Mouse (Mus musculus) splenic B cell, adult 2 months (primary cell): Measurements from ENCODE around the gene Pif1.

Experiments
- DNase-seq: peaks from one replicate; pipeline ENCODE4 v3.0.0-alpha.2; 2011; ENCODE audit warnings: low read depth, low spot score
- H3K27me3 ChIP-seq: 2 replicates; pipeline ENCODE4 v1.6.1; 2012; ENCODE audit warnings: mild to moderate bottlenecking, low read length, moderate library complexity, mixed read lengths; ENCODE audit not compliant: control insufficient read depth, poor library complexity, insufficient read depth, severe bottlenecking
- H3K36me3 ChIP-seq: 2 replicates; pipeline ENCODE4 v1.6.1; 2012; ENCODE audit warnings: mild to moderate bottlenecking, low read length, moderate library complexity, mixed read lengths; ENCODE audit not compliant: control insufficient read depth, poor library complexity, insufficient read depth, severe bottlenecking

Pif1 gene

DNA sequence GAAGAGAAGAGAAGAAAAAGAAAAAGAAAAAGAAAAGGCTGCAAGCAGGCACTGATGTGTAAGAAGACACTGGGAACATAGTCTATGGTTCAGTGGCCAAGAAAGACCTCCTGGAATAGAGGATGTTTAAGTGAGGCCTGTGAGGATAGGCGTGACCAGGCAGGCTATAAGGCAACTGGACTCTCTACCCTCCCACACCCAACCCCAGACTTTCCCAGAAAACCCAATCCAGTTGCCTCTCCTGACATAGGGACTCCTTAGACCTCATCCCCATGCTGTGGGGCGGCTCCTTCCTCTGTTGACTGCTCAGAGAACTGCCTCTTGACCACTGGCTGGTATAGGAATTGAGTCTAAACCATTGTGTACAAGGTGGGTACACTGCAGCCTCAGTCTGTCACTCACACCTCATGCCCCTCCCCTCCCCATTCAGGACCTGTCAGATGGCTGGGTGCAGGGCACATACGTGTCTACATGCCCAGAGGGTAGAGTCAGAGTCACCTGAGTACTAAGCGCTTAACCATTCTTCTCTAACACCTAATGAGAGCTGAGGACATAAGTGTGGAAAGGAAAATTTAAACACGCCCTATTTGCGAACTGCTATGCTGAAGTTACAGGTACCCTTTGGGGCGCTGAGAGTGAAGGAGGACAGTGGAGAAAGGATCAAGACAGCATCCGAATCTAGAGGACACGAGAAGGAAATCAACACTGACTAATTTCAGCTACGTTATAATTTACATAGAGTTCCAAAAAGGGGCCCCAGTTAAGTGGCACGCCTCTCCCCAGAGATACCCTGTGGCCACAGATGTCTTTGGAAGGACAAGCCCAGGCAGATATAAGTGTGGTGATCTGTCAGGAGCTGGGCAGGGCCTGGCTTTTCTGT is 12.2 kb upstream of the Pif1 start:
- H3K36me3 ChIP-seq = peaks cover 3% of the 10 kb centered on the region
- peak; percentile 59 for DNase-seq
- no peaks in the 10 kb centered on the region for H3K27me3 ChIP-seq

DNA sequence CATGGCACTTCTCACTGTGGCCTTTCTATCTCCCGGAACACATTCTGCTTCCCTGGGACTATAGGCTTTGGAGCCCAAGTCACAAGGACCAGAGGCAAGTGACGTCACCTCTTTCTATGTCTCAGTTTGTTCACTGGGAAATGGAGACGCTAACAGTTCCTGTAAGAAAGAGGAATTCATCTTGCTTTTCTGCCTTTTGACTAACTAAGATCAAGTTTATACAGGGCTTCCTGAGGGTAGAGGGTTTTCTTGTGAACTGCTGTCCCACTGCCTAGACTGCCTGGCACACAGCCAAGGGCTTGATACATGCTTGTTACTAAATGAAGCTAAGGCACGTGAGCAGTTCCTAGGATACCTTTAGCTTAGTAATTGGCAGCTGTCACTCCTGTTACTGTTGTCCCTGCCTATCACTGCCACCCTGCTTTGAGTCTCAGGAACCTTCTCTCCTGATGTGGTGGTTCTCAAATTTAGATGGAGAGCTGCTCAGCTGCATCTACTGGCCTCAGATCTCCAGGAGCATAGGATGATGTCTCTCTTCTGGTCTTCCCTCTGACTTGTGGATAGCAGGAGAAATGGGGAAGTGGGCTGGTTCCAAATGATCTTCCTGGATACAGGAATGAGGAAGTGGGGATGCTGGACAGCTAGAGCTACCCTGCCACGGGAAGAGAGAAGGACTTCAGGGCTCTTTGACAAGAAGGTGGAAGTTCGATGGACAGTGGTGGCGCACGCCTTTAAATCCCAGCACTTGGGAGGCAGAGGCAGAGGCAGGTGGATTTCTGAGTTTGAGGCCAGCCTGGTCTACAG is 11.4 kb upstream of the Pif1 start:
- no peaks in the 10 kb centered on the region for H3K27me3 ChIP-seq
- DNase-seq = peak; percentile 62
- H3K36me3 ChIP-seq = peaks cover 2% of the 10 kb centered on the region

DNA sequence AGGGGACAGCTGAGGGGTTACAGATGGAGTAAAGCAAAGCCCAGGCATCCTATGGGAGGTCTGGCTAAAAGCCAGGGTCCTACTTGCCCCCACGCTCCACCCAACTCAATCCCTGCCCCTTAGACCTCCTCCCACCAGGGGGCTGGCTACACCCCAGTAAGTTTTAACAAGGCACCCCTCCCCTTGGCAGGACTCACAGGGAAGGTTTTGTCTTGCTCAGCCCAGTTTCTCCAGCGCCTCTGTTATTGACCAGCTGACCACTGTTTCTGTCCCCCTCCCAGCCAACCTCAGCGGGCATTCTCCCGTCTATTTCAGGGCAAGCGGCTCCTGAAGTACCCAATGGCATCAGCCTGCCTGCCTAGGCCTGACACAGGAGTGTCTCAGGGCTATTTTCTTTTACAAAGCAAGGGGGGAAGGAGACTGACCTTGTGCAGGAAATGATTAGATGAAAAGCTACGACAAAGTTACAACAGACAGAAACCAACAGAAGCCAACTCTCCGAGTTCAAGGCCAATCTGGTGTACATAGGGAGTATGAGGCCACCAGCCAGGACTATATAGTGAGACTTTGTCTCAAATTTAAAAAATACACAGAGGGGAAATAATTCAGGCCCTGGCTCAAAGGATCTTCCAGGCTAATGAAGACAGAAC is 10.0 kb upstream of the Pif1 start:
- no peaks in the 10 kb centered on the region; the same call in 1 of the 2 replicates for H3K36me3 ChIP-seq
- H3K27me3 ChIP-seq = no peaks in the 10 kb centered on the region
- DNase-seq = no peak

DNA sequence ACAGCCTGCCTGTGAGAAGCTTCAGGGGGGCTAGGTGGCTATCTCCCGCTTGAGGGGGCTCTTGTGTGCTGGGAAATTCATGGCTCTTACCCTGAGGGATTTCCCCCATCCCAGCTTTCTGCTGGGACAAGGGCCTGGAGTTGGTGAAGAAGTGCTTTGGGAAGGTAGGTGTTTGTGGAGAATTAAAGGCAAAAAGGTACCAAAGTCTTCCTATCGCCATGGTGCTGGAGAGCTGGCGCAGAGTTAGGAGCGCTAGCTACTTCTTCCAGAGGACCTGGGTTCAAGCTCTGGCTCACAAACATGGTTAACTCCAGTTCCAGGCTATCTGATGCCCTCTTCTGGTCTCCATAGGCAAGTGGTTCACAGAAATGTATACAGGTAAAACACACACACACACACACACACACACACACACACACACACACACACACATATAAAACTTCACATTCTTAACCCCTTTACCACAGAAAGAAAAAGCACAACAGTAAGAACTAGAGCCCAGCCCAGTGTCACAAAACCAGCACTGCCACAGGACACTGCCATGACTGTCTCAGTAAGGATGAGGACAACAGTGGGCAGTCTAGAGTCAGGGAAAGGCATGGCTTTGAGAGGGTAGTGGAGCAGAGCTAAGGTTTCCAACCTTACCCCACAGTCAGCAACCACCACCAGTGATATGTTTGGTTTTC is 9.3 kb upstream of the Pif1 start:
- H3K27me3 ChIP-seq = no peaks in the 10 kb centered on the region
- DNase-seq = no peak
- H3K36me3 ChIP-seq = no peaks in the 10 kb centered on the region; the same call in 1 of the 2 replicates

DNA sequence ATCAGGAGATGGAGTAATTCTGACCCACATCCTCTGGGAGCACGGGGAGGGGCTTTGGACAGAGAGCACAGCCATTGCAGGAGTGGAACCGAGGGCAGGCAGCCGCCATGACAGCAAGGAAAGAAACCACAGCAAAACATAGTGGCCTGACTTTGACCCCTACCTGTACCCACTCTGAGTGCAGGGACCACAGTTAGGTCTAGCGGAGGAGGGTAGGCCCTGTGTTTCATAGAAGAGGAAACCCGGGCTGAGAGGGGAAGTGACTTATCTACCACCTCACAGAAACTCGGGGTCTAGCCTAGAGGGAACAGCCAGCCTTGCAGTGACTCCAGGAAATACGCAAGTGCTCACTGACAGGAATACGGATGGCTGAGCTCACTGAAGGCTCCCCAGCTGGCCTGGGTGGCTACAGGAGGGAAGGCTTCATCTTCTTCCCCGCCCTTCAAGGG is 8.1 kb upstream of the Pif1 start:
- peak; percentile 90 for DNase-seq
- Histone ChIP-seq H3K36me3 (no peaks in the 10 kb centered on the region), H3K27me3 (no peaks in the 10 kb centered on the region)

DNA sequence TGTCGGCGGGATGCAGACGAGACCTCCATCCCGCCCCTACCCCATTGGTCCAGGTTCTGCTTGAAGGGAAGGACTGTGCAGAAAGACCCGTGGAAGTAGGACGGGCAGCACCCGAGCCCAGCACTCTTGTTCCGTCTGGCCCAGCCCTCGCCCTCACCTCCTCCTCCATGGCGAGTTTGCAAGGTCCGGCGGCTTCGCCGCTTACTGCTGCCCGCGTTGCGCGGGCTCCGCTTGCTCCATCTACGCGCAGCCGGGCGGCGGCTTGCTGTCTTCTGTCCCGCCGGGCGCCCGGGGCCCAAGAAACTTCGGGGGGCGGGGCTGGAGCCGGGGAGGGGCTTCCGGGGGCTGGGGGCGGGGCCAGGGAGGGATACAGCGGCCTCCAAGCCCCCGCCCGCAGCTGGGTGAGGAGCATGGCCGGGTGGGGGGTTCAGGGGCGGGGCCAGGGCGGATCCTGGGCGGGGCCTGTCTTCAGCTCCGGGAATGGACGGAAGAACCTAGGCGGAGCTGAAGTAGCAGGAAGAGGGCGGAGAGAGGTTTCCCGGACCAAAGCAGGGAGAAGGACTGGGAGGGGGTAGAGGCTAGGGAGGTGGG is 7.1 kb upstream of the Pif1 start, which contains the start of gene Plekho2:
Plekho2 (minus strand) TSS at position 260 of the 591 bp plus-strand sequence.
- DNase-seq = peak; percentile 96
- no peaks in the 10 kb centered on the region for H3K36me3 ChIP-seq
- H3K27me3 ChIP-seq = no peaks in the 10 kb centered on the region

DNA sequence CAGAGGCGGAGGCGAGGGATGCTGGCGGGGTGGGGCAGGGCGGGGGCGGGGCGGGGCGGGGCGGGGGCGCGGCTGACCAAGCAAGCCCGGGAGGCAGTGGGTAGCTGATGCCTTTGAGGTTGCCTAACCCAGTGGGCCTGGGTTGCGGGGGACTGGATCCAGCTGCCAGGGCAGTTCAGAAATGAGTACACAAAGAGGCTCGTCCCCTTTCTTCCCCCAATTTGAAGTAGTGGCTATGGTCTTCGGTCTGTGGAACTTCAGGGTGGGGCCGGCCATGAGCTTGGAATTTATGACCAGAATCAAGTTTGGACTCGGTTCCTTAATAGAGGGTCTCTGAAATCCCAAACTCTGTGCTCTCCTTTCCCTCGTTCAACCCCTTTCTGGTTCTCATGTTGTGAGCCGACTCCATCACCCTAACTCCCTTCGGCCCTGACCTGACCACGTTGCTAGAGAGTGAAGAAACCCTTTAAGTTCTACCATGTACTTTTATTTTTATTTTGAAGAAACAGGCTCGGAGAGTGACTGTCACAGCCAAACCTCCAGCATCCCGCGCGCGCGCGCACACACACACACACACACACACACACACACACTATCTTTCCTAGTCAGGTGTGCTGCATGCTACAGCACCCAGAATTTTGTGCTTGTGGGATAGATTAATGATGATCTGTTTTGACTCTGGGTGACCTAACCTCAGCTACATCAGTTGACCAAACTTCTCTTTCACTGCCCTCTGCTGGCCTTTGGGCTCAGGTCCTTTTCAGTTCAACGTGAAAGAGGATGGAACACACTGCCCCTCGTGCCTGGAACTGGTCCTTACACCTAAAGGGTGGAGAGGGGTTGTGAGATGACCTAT is 6.3 kb upstream of the Pif1 start:
- no peaks in the 10 kb centered on the region for H3K27me3 ChIP-seq
- H3K36me3 ChIP-seq = no peaks in the 10 kb centered on the region
- DNase-seq = peak; percentile 96

DNA sequence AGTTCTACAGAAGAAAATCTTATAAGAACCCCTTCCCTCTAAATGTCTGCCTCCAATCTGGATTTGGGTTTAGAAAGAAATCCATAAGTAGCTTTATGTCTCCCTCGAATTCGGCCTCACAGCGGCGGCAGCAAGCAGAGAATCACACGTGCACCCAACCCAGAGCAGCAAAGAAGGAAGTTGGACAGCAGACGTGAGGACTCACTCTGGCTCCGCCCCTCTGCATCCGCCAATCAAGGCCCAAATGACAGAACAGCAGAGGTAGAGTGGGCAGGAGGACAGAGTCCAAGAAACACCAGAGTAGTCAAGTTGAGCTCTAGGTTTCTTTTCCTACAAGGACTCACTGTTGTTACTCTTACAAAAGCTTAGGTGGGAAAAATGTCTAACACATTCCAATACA is 3.9 kb upstream of the Pif1 start:
- Histone ChIP-seq H3K27me3 (no peaks in the 10 kb centered on the region), H3K36me3 (no peaks in the 10 kb centered on the region)
- peak; percentile 80 for DNase-seq

DNA sequence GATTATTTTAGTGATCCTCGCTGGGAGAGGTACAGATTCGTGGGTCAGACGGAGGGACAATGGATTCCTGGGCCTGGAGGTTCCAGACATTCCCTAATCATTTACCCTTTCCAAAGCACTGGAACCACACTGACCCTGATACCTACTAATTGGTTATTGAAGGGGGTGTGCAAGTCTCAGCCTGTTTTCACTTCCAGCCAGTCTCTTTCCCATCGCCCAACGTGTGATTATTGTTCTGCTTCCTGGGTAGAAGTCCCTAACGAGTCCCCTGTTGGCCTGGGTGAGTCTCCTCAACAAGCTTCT is 261 bp downstream of the Pif1 start:
- no peak for DNase-seq
- no peaks in the 10 kb centered on the region for H3K36me3 ChIP-seq

DNA sequence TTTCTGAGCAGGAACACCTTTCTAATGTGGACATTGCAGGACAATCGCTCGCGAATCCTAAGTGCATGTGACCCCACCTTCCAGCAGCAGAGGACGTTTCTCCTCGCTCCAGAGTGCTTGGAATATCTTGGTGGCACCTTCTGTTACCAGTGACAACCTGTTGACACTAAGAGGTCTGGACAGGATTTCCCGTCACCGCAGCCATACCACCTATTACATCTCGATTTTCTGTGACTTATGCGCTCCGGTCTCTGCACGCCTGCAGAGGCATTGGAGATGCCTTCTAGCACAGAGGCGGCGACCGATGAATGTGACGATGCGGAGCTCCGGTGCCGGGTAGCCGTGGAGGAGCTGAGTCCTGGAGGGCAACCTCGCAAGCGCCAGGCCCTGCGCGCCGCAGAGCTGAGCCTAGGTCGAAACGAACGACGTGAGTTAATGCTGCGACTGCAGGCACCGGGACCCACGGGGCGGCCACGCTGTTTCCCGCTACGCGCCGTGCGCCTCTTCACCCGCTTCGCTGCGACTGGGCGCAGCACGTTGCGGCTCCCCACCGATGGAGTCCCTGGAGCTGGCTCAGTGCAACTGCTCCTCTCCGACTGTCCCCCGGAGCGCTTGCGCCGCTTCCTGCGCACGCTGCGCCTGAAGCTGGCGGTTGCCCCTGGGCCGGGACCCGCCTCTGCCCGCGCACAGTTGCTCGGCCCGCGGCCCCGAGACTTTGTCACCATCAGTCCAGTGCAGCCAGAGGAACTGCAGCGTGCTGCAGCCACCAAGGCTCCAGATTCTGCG is 806 bp downstream of the Pif1 start:
- peak; percentile 48 for DNase-seq
- Histone ChIP-seq H3K27me3 (no peaks in the 10 kb centered on the region), H3K36me3 (no peaks in the 10 kb centered on the region)

More for the DNA sequence above, 261 bp downstream of the Pif1 start:
- no peaks in the 10 kb centered on the region for H3K27me3 ChIP-seq

DNA sequence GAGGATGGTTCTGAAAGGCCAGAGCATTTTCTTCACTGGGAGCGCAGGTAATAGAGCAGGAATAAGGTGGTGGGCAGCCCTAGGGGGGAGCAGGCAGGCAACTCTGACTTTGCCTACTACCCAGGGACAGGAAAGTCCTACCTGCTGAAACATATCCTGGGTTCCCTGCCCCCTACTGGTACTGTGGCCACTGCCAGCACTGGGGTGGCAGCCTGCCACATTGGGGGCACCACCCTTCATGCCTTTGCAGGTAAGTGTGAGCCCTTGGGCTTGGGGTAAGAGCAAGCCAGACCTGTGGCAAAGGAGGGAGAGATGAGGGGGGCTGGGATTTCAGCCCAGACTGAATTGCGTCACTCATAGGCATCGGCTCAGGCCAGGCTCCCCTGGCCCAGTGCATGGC is 2.1 kb downstream of the Pif1 start:
- Histone ChIP-seq H3K27me3 (no peaks in the 10 kb centered on the region), H3K36me3 (no peaks in the 10 kb centered on the region)
- DNase-seq = no peak

DNA sequence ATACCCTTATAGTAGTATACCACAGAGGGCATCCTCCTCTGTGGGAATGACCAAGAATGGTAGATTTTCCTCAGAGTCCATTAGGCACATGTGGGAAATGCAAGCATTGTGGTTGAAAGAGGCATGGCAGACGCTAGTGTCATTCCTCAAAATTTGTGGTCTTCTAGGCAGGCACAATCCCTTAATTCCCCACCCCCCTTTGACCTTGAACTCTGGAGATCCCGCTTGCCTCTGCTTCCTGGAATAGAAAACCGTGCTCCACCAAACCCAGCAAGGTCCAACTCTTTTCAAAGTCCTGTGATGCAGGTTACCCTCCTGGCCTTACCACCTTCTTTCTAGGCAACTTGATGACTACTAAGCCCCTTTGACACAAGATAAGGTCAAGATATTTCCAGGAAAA is 5.8 kb downstream of the Pif1 start:
- no peak for DNase-seq
- Histone ChIP-seq H3K36me3 (no peaks in the 10 kb centered on the region), H3K27me3 (no peaks in the 10 kb centered on the region)

DNA sequence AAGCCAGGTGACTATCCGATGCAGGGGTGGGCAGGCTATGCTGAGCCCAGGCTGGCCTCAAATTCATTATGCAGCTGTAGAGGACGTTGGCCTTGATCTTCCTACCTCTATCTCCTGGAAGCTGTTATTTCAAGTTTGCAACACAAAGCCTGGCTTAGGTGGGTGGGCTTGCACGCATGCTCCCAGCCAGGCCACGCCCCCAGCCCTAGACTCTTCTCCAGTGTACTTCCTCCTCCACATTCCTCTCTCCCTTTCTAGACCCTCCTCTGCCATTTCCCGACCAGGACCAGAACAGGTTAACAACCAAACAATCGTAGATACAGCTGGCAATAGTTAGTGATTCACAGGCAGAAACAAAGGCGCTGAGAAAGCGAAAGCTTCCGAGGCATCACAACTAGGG is 6.6 kb downstream of the Pif1 start:
- no peaks in the 10 kb centered on the region for H3K36me3 ChIP-seq
- no peaks in the 10 kb centered on the region for H3K27me3 ChIP-seq
- DNase-seq = no peak
